Comparison of ENCODE assay signal across 32 mouse cellular contexts in the genomic region with DNA sequence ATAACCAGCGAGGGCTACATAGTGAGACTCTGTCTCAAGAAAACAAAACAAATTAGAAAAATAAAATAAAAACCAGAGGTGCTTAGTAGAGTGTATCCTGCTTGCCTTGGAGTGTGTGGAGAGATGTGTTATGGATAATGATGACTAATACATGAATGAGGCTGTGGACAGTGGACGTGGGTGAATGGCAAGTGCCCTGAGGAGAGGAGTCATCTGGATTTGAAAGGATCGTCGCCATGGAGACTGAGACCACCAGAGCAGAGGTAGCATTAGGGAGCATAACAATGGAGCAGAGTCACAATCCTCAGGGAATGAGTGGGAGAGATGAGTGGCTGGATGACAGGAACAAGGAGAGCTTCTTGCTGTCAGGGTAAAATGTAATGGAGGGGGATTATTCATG. TPM values are rescaled to one million over a fixed set of nuclear protein-coding genes. Genes with fewer than 3 reads are reported as not detected.
A peak's percentile ranks its signal among the peaks of the same experiment; 100 is the strongest.
DNase-seq lines count a peak whose midpoint lies in the region; ATAC-seq lines count a peak whose summit lies in the region.
"Had no signal": no experiment of that assay in that cellular context is flagged by ENCODE, and none has a peak within 500 bp of the region (broad histone marks: within the 10 kb centered on the region; RNA-seq: fewer than 3 reads in every experiment).

No protein-coding gene starts in this region.

- DNase-seq in hindbrain, embryonic 10.5 days (ENCODE audit: low spot score) = peak; percentile 21
- DNase-seq in hindbrain, embryonic 14.5 days (ENCODE audit: low spot score) = no peak
- DNase-seq in R1 (ENCODE audit: low read depth, low spot score) = peak; percentile 31
- peak; percentile 57 for DNase-seq in embryo, embryonic 10.5 days (ENCODE audit: low spot score)
- DNase-seq in midbrain, embryonic 14.5 days = peak; percentile 31
- no peak for DNase-seq in right cerebral cortex, adult 2 months (ENCODE audit: low spot score in 2 of 2)
- no peak for DNase-seq in cerebellum, adult 8-10 months
- DNase-seq in adrenal gland, adult 18-20 months (ENCODE audit: low spot score in 2 of 2) = no peak
- DNase-seq: adrenal gland, adult 2 months; cerebellum, adult 2 months; cerebellum, postnatal 36 days; gastrocnemius, adult 2 months; heart, postnatal 36 days; kidney, adult 11 months; kidney, postnatal 4 days; liver; lung, postnatal 36 days; thymus, postnatal 36 days had no signal

- no peaks in the 10 kb centered on the region for H3K27me3 ChIP-seq in hindbrain, embryonic 10.5 days (ENCODE audit: insufficient read depth, poor library complexity, severe bottlenecking)
- no peaks in the 10 kb centered on the region for H3K27me3 ChIP-seq in hindbrain, embryonic 14.5 days (ENCODE audit: control insufficient read depth, insufficient read depth, low read length)
- H3K27me3 ChIP-seq in midbrain, embryonic 14.5 days (ENCODE audit: control insufficient read depth, insufficient read depth, low read length) = no peaks in the 10 kb centered on the region
- H3K27me3 ChIP-seq: embryonic facial prominence, embryonic 13.5 days; heart, embryonic 15.5 days; kidney, embryonic 15.5 days; liver, embryonic 15.5 days; lung, embryonic 15.5 days had no signal

- H3K9me3 ChIP-seq in hindbrain, embryonic 10.5 days = 0 out of 2 replicates have a peak, but pooled peaks cover 6% of the 10 kb centered on the region
- H3K9me3 ChIP-seq in hindbrain, embryonic 14.5 days (ENCODE audit: control insufficient read depth, low read length) = no peaks in the 10 kb centered on the region
- no peaks in the 10 kb centered on the region for H3K9me3 ChIP-seq in midbrain, embryonic 14.5 days (ENCODE audit: control insufficient read depth, low read length)
- H3K9me3 ChIP-seq: embryonic facial prominence, embryonic 13.5 days; heart, embryonic 15.5 days; kidney, embryonic 15.5 days; liver, embryonic 15.5 days; lung, embryonic 15.5 days had no signal

- no peak overlapping the region for H3K4me2 ChIP-seq in hindbrain, embryonic 14.5 days (replicated peaks)
- no peak overlapping the region for H3K4me2 ChIP-seq in midbrain, embryonic 14.5 days (ENCODE audit: low read length)
- H3K4me2 ChIP-seq: embryonic facial prominence, embryonic 13.5 days; heart, embryonic 15.5 days; kidney, embryonic 15.5 days; liver, embryonic 15.5 days; lung, embryonic 15.5 days had no signal

- H3K9ac ChIP-seq in hindbrain, embryonic 14.5 days = no peak overlapping the region
- H3K9ac ChIP-seq in midbrain, embryonic 14.5 days (replicated peaks; ENCODE audit: low read length) = no peak overlapping the region
- H3K9ac ChIP-seq: embryonic facial prominence, embryonic 13.5 days; heart, embryonic 15.5 days; kidney, embryonic 15.5 days; liver, embryonic 15.5 days; lung, embryonic 15.5 days had no signal

- peaks cover 7% of the 10 kb centered on the region for H3K4me1 ChIP-seq in hindbrain, embryonic 10.5 days (replicated peaks)
- H3K4me1 ChIP-seq in hindbrain, embryonic 14.5 days (replicated peaks; ENCODE audit: control insufficient read depth, insufficient read depth, low read length) = no peaks in the 10 kb centered on the region
- H3K4me1 ChIP-seq in midbrain, embryonic 14.5 days (ENCODE audit: control insufficient read depth, insufficient read depth, low read length) = no peaks in the 10 kb centered on the region
- H3K4me1 ChIP-seq: embryonic facial prominence, embryonic 13.5 days; liver, embryonic 15.5 days; lung, embryonic 15.5 days had no signal

- WGBS in hindbrain, embryonic 10.5 days = 69% methylated on average over 4 of the region's 4 CpGs
- 50% methylated on average over 4 of the region's 4 CpGs for WGBS in hindbrain, embryonic 14.5 days
- WGBS in midbrain, embryonic 14.5 days = 52% methylated on average over 4 of the region's 4 CpGs

- no peak overlapping the region for H3K4me3 ChIP-seq in hindbrain, embryonic 10.5 days
- no peak overlapping the region for H3K4me3 ChIP-seq in hindbrain, embryonic 14.5 days (replicated peaks; ENCODE audit: low read length)
- no peak overlapping the region for H3K4me3 ChIP-seq in midbrain, embryonic 14.5 days (replicated peaks; ENCODE audit: low read depth, low read length)
- H3K4me3 ChIP-seq: embryonic facial prominence, embryonic 13.5 days; erythroblast, embryonic 14.5 days; gastrocnemius, adult 2 months; heart, embryonic 15.5 days; kidney, embryonic 15.5 days; liver, embryonic 15.5 days; lung, embryonic 15.5 days had no signal

- ATAC-seq in hindbrain, embryonic 14.5 days (ENCODE audit: low FRiP score) = no peak
- no peak for ATAC-seq in midbrain, embryonic 14.5 days (ENCODE audit: low FRiP score, low TSS enrichment)
- ATAC-seq: forebrain, embryonic 14.5 days had no signal

- H3K36me3 ChIP-seq in hindbrain, embryonic 10.5 days = no peaks in the 10 kb centered on the region
- H3K36me3 ChIP-seq in hindbrain, embryonic 14.5 days (replicated peaks; ENCODE audit: control insufficient read depth, insufficient read depth) = no peaks in the 10 kb centered on the region
- no peaks in the 10 kb centered on the region for H3K36me3 ChIP-seq in midbrain, embryonic 14.5 days (ENCODE audit: control insufficient read depth, insufficient read depth, low read length)
- H3K36me3 ChIP-seq: embryonic facial prominence, embryonic 13.5 days; heart, embryonic 15.5 days; kidney, embryonic 15.5 days; liver, embryonic 15.5 days; lung, embryonic 15.5 days had no signal

- no peak overlapping the region for H3K27ac ChIP-seq in hindbrain, embryonic 10.5 days
- no peak overlapping the region for H3K27ac ChIP-seq in hindbrain, embryonic 14.5 days
- H3K27ac ChIP-seq in midbrain, embryonic 14.5 days (replicated peaks; ENCODE audit: low read depth, low read length) = no peak overlapping the region
- H3K27ac ChIP-seq: embryonic facial prominence, embryonic 13.5 days; gastrocnemius, adult 2 months; heart, embryonic 15.5 days; kidney, embryonic 15.5 days; liver, embryonic 15.5 days; lung, embryonic 15.5 days had no signal

RNA-seq across cellular contexts. Expression of a gene that starts 48.7 kb away (rescaled TPM):
- polyA plus RNA-seq in hindbrain, embryonic 10.5 days (2016; fragmentation: Nextera tagmentation; extraction: Ambion mirVana) = 0.09 TPM in 1 of 2 replicates, not detected in the other
- 0.20 TPM in 1 of 2 replicates, not detected in the other for polyA plus RNA-seq in hindbrain, embryonic 14.5 days (2014; fragmentation: Nextera tagmentation; extraction: Ambion mirVana)
- polyA plus RNA-seq in midbrain, embryonic 14.5 days (2014; fragmentation: Nextera tagmentation; extraction: Ambion mirVana) = not detected in 2 replicates
- not detected for total RNA-seq in adrenal gland, adult 18-20 months (2021)
- total RNA-seq: adrenal gland, adult 2 months; gastrocnemius, adult 2 months; heart, adult 8-10 months; heart, postnatal 36 days; megakaryocyte-erythroid progenitor cell, adult 5-6 weeks; neutrophil, adult 5-6 weeks had no signal
- polyA plus RNA-seq: adrenal gland, adult 2 months; embryonic facial prominence, embryonic 13.5 days; erythroblast, embryonic 14.5 days; forebrain, embryonic 14.5 days; lung, embryonic 15.5 days; spleen, adult 2 months had no signal

RNA-seq across cellular contexts. Expression of a gene that starts 59.8 kb away (rescaled TPM):
- polyA plus RNA-seq in hindbrain, embryonic 10.5 days (2016; fragmentation: Nextera tagmentation; extraction: Ambion mirVana) = 0.16 and 0.22 TPM in 2 replicates
- polyA plus RNA-seq in hindbrain, embryonic 14.5 days (2014; fragmentation: Nextera tagmentation; extraction: Ambion mirVana) = not detected in 2 replicates
- not detected in 2 replicates for polyA plus RNA-seq in midbrain, embryonic 14.5 days (2014; fragmentation: Nextera tagmentation; extraction: Ambion mirVana)
- under 1 TPM in 1 of 2 experiments, not detected in 1; 0.17 TPM for total RNA-seq in adrenal gland, adult 18-20 months (2021)
- total RNA-seq: gastrocnemius, adult 2 months; gastrocnemius, postnatal 4 days; heart, adult 8-10 months; heart, postnatal 36 days; left cerebral cortex, postnatal 36 days; megakaryocyte-erythroid progenitor cell, adult 5-6 weeks; neutrophil, adult 5-6 weeks had no signal
- polyA plus RNA-seq: cerebellum, adult 2 months; erythroblast, embryonic 14.5 days; forebrain, embryonic 14.5 days; frontal cortex, adult 2 months; heart, embryonic 15.5 days; lung, embryonic 15.5 days; spleen, adult 2 months had no signal

Comparison
In these comparisons a context has a peak if more than half of its experiments do, and no peak if none do; other contexts are left out.
1. DNase-seq: peak in hindbrain, embryonic 10.5 days (single experiment), R1 (single experiment), embryo, embryonic 10.5 days (single experiment) and midbrain, embryonic 14.5 days (single experiment); none in hindbrain, embryonic 14.5 days (single experiment), right cerebral cortex, adult 2 months (0 of 2), cerebellum, adult 8-10 months (single experiment) and adrenal gland, adult 18-20 months (0 of 2).